Mouse (Mus musculus): ENCODE measurements around the gene Tlcd2. TPM values are rescaled to one million over a fixed set of nuclear protein-coding genes. Genes with fewer than 3 reads are reported as not detected.

Gene Tlcd2
- polyA plus RNA-seq, 1 experiment from 2014 or later = 4.9 TPM

DNA sequence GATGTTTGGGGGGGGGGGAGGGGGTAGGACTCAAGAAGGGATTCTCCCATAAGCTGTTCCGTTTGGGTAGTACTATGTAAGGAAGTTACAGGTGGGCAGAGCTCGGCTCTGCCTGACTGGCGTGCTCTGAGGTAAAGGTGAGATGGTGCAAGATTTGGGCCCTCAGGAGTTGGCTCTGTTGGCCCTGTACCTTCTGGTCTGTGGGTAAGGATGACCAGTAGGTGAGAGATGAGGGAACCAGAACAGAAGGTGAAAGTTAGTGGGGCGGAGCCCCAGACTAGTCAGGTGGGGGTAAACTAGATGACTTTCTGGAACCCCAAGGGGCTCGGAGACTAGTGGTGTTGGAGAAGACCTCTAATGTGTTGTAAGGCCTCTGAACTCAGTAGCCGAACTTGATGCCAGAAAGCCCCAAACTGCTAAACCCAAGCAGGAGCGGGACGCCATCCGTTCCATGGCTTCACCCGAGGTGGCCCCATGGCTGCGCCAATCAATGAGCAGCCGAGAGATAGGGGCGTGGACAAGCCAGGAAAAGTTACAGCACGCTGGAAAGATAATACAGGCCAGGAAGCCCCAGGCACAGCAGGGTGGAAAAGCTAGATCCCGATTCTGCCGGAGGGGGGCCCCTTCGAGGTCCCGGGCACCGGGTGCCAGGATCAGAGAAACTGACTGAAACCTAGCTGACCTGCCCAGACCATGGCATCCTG is 6.1 kb downstream of the Tlcd2 start:
- Histone ChIP-seq H3K27ac (no peak overlapping the region), H3K4me3 (ENCODE audit: inconsistent target) (peak overlapping the region; percentile 5; the same call in 1 of the 2 replicates), H3K79me2 (ENCODE audit: inconsistent target) (peaks cover 29% of the 10 kb centered on the region), H3K36me3 (ENCODE audit: inconsistent target) (peaks cover 35% of the 10 kb centered on the region)
- WGBS (ENCODE audit: missing documents) = 25% methylated on average over 19 of the region's 19 CpGs

GRCm38 (mm10) chr11:75468410-75468809 is 6.9 kb downstream of the Tlcd2 start:
- peaks cover 33% of the 10 kb centered on the region for H3K36me3 ChIP-seq (ENCODE audit: inconsistent target)
- H3K4me3 ChIP-seq (ENCODE audit: inconsistent target) = no peak overlapping the region; the same call in 1 of the 2 replicates
- peaks cover 22% of the 10 kb centered on the region for H3K79me2 ChIP-seq (ENCODE audit: inconsistent target)
- H3K27ac ChIP-seq = no peak overlapping the region
- WGBS (ENCODE audit: missing documents) = 53% methylated on average over 7 of the region's 7 CpGs

DNA sequence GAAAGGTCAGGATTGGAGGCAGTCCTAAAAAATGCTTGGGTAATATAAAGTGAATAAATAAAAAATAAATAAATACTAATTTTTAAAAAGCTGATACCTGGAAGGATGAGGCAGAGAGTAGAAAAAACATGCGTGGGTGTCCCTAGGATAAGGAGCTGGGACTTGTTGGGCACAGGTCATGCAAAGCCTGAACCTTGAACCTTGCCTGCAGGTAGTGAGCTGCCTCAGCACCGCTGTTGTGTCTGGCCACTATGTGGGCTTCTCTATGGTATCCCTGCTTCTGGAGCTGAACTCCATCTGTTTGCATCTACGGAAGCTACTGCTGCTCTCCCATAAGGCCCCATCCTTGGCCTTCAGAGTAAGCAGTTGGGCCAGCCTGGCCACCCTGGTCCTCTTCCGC is 7.7 kb downstream of the Tlcd2 start:
- no peak overlapping the region for H3K27ac ChIP-seq
- WGBS (ENCODE audit: missing documents) = 98% methylated on average over 4 of the region's 4 CpGs
- peaks cover 24% of the 10 kb centered on the region for H3K36me3 ChIP-seq (ENCODE audit: inconsistent target)
- H3K4me3 ChIP-seq (ENCODE audit: inconsistent target) = no peak overlapping the region
- peaks cover 13% of the 10 kb centered on the region for H3K79me2 ChIP-seq (ENCODE audit: inconsistent target)

GRCm38 (mm10) chr11:75470675-75471074 is 9.2 kb downstream of the Tlcd2 start:
- Histone ChIP-seq H3K79me2 (ENCODE audit: inconsistent target) (no peaks in the 10 kb centered on the region), H3K27ac (no peak overlapping the region), H3K36me3 (ENCODE audit: inconsistent target) (peaks cover 10% of the 10 kb centered on the region), H3K4me3 (ENCODE audit: inconsistent target) (no peak overlapping the region)
- 96% methylated on average over 2 of the region's 3 CpGs for whole genome bisulfite sequencing (ENCODE audit: missing documents)

GRCm38 (mm10) chr11:75472469-75473081 is 11.1 kb downstream of the Tlcd2 start:
- Histone ChIP-seq H3K36me3 (ENCODE audit: inconsistent target) (no peaks in the 10 kb centered on the region), H3K27ac (no peak overlapping the region), H3K79me2 (ENCODE audit: inconsistent target) (no peaks in the 10 kb centered on the region), H3K4me3 (ENCODE audit: inconsistent target) (no peak overlapping the region)
- 37% methylated on average over 11 of the region's 11 CpGs for WGBS (ENCODE audit: missing documents)

DNA sequence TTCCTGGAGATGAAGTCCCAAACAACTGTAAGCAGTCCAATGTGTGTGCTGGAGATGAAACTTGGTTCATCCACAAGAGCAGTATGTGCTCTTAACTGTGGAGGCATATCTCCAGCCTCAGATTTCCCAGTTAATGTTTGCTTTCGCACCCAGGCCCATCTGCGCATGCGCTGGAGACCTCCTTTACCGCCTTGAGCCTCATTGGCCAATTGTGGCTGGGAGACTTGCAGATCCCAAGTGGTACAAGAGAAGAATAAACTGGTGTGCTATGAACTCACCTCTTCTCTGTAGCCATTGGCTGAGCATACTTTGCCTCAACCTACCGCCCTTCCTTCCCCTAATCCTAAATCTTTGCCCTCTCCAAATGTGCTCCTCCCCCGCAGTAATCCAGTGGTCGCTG is 11.9 kb downstream of the Tlcd2 start:
- WGBS (ENCODE audit: missing documents) = 89% methylated on average over 7 of the region's 7 CpGs
- Histone ChIP-seq H3K36me3 (ENCODE audit: inconsistent target) (no peaks in the 10 kb centered on the region), H3K27ac (no peak overlapping the region), H3K79me2 (ENCODE audit: inconsistent target) (no peaks in the 10 kb centered on the region), H3K4me3 (ENCODE audit: inconsistent target) (no peak overlapping the region)

DNA sequence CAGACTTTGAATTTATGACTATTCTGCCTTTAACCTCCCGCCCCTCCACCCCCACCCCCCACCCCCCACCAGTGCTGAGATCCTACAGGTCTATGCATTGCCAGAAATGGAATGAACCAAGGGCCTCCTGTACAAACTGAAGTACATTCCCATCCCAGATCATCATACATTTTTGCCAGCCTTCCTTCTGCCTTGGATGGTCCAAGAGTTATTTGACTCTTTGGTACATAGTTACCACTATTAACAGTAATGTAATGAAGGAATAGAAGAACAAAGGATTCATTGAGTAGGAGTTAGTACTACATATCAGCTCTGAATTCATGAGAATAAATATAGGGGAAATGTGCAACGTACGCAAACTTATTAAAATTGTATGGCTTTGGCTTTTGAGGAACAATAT is 24.7 kb downstream of the Tlcd2 start:
- WGBS (ENCODE audit: missing documents) = 0% methylated on average over 2 of the region's 3 CpGs
- Histone ChIP-seq H3K79me2 (ENCODE audit: inconsistent target) (peaks cover 34% of the 10 kb centered on the region), H3K27ac (no peak overlapping the region; the same call in 1 of the 2 replicates), H3K4me3 (ENCODE audit: inconsistent target) (no peak overlapping the region), H3K36me3 (ENCODE audit: inconsistent target) (peaks cover 26% of the 10 kb centered on the region)

GRCm38 (mm10) chr11:75486601-75487285 is 25.2 kb downstream of the Tlcd2 start, which contains the start of gene Prpf8:
Prpf8 (plus strand) TSS chr11:75486816.
- WGBS (ENCODE audit: missing documents) = under 1% methylated on average over 44 of the region's 52 CpGs
- peak within 1 kb of the TSS; percentile 96 for H3K4me3 ChIP-seq (ENCODE audit: inconsistent target)
- peaks cover 31% of the 10 kb centered on the region for H3K36me3 ChIP-seq (ENCODE audit: inconsistent target)
- H3K79me2 ChIP-seq (ENCODE audit: inconsistent target) = peaks cover 34% of the 10 kb centered on the region
- peak within 1 kb of the TSS; percentile 73 for H3K27ac ChIP-seq

- Histone ChIP-seq H3K27ac (peak overlapping the region; percentile 73), H3K4me3 (ENCODE audit: inconsistent target) (peak overlapping the region; percentile 96), H3K36me3 (ENCODE audit: inconsistent target) (peaks cover 39% of the 10 kb centered on the region), H3K79me2 (ENCODE audit: inconsistent target) (peaks cover 34% of the 10 kb centered on the region)
- WGBS (ENCODE audit: missing documents) = 28% methylated on average over 6 of the region's 6 CpGs
Measured at GRCm38 (mm10) chr11:75487496-75487895, 26.0 kb downstream of the Tlcd2 start.

- no peak overlapping the region for H3K4me3 ChIP-seq (ENCODE audit: inconsistent target)
- H3K79me2 ChIP-seq (ENCODE audit: inconsistent target) = peaks cover 6% of the 10 kb centered on the region
- peaks cover 100% of the 10 kb centered on the region for H3K36me3 ChIP-seq (ENCODE audit: inconsistent target)
- 85% methylated on average over 10 of the region's 10 CpGs for WGBS (ENCODE audit: missing documents)
- no peak overlapping the region for H3K27ac ChIP-seq
Measured at GRCm38 (mm10) chr11:75494296-75495049, 33.0 kb downstream of the Tlcd2 start.

DNA sequence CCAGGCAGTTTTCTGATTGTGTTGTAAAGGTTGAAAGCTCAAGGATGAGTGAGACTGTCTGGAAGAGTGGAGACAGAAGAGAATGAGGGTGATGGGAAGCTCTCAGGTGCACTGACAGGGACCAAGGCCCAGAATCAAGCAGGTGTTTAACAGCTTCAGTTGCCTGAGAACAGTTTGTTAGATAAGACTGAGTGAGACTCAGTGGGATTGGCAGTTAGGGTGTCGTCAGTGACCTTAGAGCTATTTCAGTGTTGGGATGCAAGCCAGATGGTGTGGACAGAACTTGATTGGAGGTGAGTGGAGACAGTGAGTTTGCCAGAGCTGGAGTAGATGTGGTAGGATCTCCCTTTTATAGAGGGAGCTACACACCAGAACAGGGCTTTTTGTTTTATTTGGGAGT is 36.6 kb downstream of the Tlcd2 start:
- H3K27ac ChIP-seq = no peak overlapping the region
- no peaks in the 10 kb centered on the region for H3K79me2 ChIP-seq (ENCODE audit: inconsistent target)
- H3K4me3 ChIP-seq (ENCODE audit: inconsistent target) = no peak overlapping the region
- 100% methylated on average over 1 of the region's 1 CpGs for WGBS (ENCODE audit: missing documents)
- H3K36me3 ChIP-seq (ENCODE audit: inconsistent target) = peaks cover 100% of the 10 kb centered on the region

GRCm38 (mm10) chr11:75508162-75508561 is 46.6 kb downstream of the Tlcd2 start:
- WGBS (ENCODE audit: missing documents) = 100% methylated on average over 4 of the region's 4 CpGs
- Histone ChIP-seq H3K79me2 (ENCODE audit: inconsistent target) (no peaks in the 10 kb centered on the region), H3K36me3 (ENCODE audit: inconsistent target) (peaks cover 43% of the 10 kb centered on the region), H3K27ac (no peak overlapping the region), H3K4me3 (ENCODE audit: inconsistent target) (no peak overlapping the region)

GRCm38 (mm10) chr11:75508904-75509303 is 47.4 kb downstream of the Tlcd2 start:
- Histone ChIP-seq H3K4me3 (ENCODE audit: inconsistent target) (no peak overlapping the region), H3K79me2 (ENCODE audit: inconsistent target) (no peaks in the 10 kb centered on the region), H3K27ac (peak overlapping the region; percentile 59; the same call in 1 of the 2 replicates), H3K36me3 (ENCODE audit: inconsistent target) (peaks cover 37% of the 10 kb centered on the region)
- 52% methylated on average over 8 of the region's 8 CpGs for WGBS (ENCODE audit: missing documents)

All from macrophage (primary cell).